Mouse (Mus musculus) frontal cortex, postnatal 14 days (tissue): ENCODE measurements at regions not wholly inside any gene's neighbourhood (a gene's known extent, or its start where the extent isn't known, plus 50 kb on each side); places are given as distances from the start of the nearest gene placed in this dataset.

Source experiments
- DNase-seq, 2 experiments: peaks; one replicate each; pipeline ENCODE4 v3.0.0; 2022; ENCODE audit warnings: low spot score in 2 of 2

- no peak for DNase-seq
Observed at GRCm38 (mm10) chr1:185519811-185520210, 65.2 kb downstream of the Slc30a10 start.

- no peak for DNase-seq
Observed at GRCm38 (mm10) chr1:185524020-185524419, 69.4 kb downstream of the Slc30a10 start.

GRCm38 (mm10) chr1:185533471-185533870 is 78.8 kb downstream of the Slc30a10 start:
- DNase-seq, result no peak

DNA sequence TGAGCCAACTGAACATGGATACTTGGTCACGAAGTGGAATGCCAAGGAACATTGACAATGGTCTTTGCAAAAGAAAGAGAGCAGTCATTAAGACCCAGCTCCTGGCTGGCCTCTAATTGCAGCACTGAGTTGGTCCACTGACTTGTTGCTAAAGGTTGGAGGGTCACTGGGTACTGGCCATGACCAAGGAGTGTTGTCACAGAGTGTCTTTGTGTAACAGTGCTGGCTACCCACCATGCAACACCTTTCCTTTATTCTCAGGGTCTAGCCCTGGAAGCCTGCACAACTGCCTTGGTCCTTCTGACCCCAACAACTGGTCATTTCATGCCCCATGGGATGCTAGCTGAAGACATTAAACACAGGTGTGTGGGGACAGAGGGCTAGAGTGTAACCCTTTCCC is 79.5 kb downstream of the Slc30a10 start:
- no peak for DNase-seq

GRCm38 (mm10) chr1:185535321-185535720 is 80.7 kb downstream of the Slc30a10 start:
- DNase-seq, result no peak

DNA sequence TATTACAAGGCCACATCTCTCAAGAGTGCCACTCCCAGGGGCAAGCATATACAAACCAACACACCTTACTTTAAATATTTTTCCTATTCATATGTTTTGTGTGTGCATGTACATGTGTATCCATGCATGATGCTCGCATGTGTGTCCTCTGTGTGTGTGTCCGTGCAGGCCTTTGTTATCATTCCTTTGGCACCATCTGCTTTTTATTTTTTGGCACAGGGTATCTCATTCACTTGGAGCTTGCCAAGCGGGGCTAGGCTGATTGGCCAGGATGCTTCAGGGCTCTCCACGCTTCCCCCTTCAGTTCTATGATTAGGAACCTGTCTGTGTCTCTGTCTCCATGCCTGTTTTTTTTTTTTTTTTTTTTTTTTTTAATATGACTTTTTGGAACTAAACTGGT is 82.6 kb downstream of the Slc30a10 start:
- no peak for DNase-seq

DNA sequence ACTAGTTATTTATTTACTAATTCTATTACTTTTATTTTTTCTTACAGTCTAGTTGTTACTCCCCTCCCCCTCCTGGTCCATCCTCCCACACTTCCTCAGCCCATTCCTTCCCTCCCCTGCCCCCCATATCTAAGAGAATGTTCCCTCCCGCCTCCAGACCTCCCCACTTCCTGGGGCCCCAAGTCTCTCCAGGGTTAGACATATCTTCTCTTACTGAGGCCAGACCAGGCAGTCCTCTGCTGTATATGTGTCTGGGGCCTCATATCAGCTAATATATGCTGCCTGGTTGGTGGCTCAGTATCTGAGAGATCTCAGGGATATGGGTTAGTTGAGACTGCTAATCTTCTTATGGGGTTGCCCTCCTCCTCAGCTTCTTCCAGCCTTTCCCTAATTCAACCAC is 84.8 kb downstream of the Slc30a10 start:
- no peak for DNase-seq

GRCm38 (mm10) chr1:185546346-185546745 is 91.7 kb downstream of the Slc30a10 start:
- no peak for DNase-seq

DNA sequence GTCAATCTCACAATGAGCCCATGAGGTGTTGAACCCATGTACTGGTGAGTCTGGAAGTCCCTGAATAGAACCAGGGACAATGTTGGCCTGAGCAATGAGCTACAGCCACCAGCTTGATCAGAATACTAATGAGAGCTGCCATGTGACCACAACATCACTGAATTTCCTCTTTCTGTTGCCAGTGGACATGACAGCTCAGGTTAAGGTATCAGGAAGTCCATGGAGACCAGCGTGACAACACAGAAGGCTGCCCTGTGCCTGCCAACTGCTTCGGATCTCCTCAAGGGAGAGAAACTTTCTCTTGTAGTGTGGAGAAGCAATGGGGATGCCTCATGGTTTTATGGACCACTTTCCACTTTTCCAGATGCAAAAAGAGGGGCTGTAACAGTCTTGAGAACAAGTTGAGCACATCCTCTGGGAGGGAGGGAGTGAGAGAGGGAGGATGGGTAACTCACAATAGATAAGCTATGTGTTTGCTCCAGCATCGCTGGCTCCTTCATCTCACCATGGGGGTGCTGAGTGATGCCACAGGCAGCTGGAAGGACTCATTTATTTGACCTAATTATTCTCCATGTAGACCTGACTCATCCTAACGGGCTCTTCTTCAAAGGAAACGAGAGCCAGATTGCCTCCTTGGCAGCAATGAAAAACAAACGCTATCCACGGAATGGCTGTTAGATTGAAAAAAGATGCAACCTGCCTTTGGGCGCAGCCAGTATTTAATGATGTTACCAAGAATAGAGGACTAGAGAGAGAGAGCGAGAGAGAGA is 118.3 kb downstream of the Slc30a10 start:
- DNase-seq, result no peak

- DNase-seq, result no peak
Observed at GRCm38 (mm10) chr1:185574978-185575377, 120.3 kb downstream of the Slc30a10 start.

DNA sequence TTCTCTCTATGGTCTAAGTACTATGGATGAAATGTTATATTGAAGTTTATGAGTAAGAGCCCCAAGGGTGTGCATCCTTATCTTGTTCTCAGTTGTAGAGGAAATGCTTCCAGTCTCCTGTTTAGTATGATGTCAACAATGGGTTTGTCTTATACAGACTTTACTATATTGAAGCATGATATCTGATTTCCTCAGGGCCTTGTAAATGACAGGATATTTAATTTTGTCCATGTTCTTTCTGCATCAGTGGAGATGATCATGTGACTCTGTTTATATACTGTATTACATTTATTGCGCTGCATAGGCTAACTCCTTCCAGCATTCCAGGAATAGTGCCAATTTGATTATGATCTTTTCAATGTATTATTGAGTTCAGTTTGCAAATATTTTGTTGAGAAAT is 125.2 kb downstream of the Slc30a10 start:
- DNase-seq, result no peak

DNA sequence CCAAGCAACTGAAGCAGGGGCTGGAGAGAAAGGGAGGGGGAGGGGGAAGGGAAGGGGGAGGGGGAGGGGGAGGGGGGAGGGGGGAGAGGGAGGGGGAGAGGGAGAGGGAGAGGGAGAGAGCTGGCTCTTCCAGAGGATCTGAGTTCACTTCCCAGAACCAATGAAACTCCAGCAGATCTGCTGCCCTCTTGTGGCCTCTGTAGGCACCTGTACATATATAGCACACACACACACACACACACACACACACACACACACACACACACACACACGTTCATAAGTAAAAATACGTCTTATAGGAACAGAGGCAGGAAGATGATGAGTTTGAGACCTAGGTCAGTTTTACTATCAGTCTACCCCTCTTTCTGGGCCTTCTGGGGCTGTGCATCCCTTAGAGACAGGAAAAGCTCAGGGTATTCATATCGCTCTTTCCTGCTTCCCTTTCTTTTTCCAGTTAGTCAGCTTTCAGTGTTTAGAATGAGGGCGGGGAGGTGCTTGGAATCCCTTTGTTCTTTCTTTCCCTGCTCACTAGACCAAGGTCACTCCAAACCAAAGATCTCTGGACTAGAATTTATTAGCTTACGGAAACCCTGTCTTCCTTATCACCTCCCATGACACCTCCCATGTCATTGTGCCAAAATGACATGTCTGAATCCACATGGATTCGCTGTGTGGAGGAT is 130.7 kb downstream of the Slc30a10 start:
- no peak for DNase-seq

- no peak for DNase-seq
Observed at GRCm38 (mm10) chr1:185587671-185588347, 133.2 kb downstream of the Slc30a10 start.

DNA sequence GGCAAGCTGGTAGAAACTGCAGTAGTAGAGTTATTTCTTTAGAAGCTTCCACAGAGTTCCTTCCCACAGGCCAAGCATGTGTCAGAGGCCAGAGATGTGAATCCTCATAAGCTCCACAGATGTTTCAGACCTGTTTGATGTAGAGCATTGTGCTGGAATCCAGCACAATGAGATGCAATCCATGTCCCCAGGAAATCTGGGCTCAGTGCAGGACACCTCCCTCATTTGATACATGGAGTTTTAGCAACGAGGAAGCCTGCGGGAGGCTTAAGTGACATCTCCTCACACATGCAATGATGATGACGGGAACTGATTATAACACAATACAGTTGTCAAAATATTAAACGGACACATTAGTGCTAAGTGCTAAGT is 133.7 kb downstream of the Slc30a10 start:
- no peak for DNase-seq

GRCm38 (mm10) chr1:185596815-185597214 is 142.2 kb downstream of the Slc30a10 start:
- no peak for DNase-seq

- DNase-seq, result no peak
Observed at GRCm38 (mm10) chr1:185598514-185598913, 143.9 kb downstream of the Slc30a10 start.

DNA sequence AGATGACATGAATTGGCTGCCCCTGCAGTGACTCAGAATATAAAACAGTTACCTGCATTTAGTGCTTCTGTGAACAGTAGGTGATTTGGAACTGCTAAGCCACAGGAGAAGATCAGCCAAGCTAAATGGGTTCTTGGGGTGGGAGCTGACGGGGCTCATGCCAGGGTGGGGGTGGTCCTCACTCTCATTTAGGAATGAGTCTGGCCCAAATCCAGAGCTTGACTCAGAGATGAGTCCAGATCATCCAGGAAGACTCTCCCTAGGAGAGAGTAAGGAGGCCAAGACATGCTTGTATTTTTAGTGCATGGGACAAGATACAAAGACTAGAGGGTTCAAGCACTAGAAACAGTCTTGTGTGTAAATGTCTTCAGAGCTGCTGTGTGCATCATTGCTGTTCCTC is 146.5 kb downstream of the Slc30a10 start:
- DNase-seq, result no peak

DNA sequence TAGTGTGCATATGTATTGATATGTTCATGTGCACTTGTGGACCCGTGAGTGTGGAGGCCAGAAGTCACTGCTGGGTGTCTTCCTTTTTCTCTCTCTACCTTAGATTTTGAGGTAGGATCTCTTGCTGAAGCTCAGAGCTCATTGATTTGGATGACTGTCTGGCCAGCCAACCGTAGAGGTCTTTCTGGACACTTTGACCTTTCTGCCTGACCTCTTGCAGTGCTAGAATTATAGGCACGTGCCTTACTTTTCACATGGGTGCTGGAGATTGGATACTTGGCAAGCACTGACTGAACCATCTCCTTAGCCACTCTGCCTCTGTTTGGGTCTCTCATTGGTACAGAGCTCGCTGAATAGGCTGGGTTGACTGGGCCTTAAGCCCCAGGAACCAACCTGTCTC is 151.3 kb downstream of the Slc30a10 start:
- DNase-seq, result no peak

DNA sequence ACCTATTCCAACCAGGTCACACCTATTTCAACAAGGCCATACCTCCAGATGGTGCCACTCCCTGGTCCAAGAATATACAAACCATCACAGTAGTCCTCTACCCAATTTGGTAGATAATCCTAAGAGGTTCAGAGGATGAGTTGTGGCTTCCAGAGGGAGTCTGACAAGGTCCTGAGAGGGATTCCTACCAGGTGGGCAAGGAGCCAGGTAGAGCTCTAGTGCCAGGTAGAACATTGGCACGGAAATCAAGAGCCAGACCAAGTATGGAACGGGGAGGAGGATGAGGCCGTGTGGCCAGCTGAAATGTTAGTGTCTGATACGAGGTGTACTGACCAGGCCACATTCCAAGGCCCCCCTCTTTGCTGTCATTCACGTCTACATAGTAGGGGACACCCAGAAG is 153.0 kb downstream of the Slc30a10 start:
- DNase-seq, result no peak

GRCm38 (mm10) chr1:185608440-185608839 is 153.8 kb downstream of the Slc30a10 start:
- no peak for DNase-seq

GRCm38 (mm10) chr1:185610586-185610985 is 155.9 kb downstream of the Slc30a10 start:
- no peak for DNase-seq

DNA sequence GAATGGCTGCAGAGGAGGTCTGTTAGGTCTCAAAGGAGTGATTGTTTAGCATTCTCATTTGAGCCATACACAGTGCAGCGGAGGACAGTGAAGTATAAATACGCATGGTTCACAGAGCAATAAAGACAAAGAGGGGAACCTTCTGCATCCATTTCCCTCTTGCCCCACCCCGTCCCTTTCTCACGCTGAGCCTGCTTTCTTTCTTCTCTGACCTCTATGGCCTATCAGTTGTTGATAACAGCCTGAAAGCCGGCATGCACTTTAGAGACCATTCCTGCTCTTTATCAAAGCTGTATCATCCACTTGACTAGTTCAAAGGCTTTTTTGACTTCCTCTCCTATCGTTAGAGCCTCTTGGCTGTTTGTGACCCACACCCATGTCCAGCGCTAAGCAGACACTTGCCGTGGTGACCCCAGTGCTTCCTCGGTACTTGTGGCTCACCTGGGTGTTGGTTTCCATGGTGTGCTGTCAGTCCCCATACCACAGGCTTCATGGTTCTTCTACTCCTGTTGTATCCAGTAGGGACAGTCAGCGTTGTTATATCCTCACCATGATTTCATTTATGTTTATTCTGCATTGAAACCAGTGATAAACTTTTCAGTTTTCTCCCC is 161.3 kb downstream of the Slc30a10 start:
- no peak for DNase-seq
